Mouse (Mus musculus): ENCODE results near the gene Csnk2a1. TPM values are rescaled to one million over a fixed set of nuclear protein-coding genes. Genes with fewer than 3 reads are reported as not detected.
"Not testable (repeated sequence)": the region's sequence is repeated elsewhere in the genome, so short reads cannot be mapped to it uniquely, and the experiment has no call there.

Csnk2a1 gene
- total RNA-seq (2021) (10 to 100 TPM; 91.7 to 93.7 TPM), polyA plus RNA-seq (2012; rRNA removed) (8.4 and 10.6 TPM in 2 replicates)
- long read RNA-seq, full-length matches to known transcripts: 2 of 8 reads
- long read RNA-seq, partial matches to known transcripts: 0 of 8 reads
- long read RNA-seq, other reads (novel, unspliced or antisense): 6 of 8 reads

DNA sequence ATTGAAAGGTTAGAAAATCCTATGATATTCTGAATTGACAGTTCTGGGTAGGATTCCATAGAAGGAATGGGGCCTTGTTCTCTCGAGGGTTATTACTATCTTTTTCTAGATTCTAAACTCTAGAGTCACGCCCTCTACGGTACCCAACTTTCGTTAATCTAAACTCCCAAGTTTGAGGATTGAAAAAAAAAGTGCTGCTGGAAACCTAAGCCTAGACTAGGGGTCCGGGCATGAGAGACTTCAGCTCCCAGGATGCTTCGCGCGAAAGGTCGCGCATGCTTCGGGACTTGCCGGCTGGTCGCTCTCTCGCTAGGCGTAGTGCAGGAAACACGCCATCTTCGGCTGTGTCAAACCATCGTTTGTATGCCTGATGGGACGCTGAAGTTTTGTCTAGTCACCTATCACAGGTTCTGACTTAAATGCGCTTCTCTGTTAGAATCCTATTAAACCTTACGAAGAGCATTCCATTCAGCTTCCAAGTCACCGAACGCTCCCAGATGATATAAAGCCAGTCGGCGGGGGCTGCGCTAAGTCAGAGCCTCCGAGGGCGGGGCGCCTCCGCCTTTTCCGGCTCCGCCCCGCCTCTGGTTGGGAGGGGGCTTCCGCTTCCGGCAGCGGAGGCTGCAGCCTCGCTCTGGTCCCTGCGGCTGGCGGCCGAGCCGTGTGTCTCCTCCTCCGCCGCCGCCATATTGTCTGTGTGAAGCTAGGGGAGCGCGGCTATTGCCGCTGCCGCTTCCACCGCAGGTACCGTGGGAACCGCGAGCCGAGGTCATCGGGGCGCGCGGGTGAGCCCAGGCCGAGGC is at the start of gene Csnk2a1:
Gene Csnk2a1, plus strand, starts transcription at position 592 of the 803 bp plus-strand sequence.
- DNase-seq: peak; percentile 95

DNA sequence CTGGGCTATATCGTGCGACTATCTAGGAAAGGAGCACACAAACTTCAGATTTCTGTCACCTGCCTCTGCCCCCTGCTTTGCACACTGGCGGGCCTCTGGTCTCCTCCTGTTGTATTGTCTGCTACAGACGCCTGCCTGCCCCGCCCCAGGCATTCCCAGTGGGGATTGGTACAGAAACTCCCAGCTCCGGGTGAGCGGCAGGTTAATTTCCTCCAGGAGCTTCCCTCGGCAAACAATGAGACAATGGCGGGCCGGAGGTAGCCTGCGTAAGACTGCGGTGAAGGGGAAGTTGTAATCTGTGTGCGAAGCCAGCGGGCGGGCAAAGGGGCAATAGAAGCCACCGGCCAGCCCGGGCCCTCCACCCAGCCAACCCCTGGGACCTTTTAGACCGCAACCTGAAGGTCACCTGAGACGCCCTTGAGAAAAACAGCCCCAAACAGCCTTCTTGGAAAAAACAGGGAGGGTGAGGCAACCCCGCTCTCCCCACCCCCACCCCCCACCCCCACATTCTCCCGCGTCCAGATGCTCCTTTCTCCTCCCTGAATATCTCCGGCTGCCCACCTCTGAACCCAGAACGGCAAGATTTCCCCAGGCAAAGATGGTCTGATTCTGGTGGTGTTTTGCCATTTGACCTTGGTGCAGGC is 49.4 kb upstream of the Csnk2a1 start:
- peak; percentile 55 for DNase-seq

DNA sequence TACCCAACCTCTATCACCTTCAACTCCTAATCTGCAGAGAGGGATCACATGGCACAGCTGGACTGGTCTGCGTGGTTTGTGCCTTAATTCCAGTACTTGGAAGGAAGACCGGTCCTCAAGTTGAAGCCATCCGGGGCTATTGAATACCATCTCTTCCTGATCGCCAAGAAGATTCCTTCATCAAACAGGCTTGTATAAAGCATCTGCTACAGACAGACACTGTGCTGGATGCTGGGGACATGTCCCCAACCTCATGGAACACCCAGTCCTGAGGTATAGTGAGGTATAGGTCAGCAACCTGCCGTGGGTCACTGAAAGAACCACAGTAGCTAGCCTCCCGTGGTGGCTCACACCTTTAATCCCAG is 48.9 kb upstream of the Csnk2a1 start:
- DNase-seq: no peak

DNA sequence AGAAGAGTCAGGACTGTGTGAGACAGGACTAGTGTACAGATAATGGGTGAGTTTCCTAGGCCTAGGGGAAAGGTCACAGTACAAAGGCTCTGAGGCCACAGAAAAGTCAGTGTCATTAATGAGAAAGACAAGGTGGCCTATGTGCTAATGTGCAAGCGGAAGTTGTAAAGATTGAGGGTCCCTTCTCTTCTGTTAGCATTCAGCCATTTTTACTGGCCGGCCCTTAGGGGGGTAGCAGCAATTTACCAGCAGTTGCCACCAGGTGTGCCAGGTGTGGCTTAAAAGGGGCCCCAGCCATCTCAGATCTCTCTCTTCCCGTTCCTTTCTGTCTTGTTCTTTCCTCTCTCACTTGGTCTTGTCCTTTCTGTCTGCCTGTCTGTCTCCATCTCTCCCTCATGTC is 48.3 kb upstream of the Csnk2a1 start:
- DNase-seq: no peak

DNA sequence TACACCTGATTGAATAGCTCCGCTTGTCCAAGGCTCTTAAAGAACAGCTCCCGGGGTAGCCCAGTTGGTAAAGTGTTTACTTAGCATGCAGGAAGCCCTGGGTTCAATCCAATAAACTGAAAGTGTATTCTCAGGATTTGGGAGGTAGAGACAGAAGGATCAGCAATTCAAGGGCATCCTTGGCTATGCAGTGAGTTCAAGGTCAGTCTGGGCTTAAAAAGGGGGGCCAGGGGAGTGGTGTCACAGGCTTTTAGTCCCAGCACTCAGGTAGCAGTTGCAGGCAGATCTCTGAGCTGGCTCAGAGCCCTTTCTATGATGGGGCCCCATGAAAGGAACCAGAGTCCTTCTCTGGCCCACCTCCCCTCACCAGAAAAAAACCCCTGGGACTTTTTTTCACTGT is 47.3 kb upstream of the Csnk2a1 start:
- no peak for DNase-seq

DNA sequence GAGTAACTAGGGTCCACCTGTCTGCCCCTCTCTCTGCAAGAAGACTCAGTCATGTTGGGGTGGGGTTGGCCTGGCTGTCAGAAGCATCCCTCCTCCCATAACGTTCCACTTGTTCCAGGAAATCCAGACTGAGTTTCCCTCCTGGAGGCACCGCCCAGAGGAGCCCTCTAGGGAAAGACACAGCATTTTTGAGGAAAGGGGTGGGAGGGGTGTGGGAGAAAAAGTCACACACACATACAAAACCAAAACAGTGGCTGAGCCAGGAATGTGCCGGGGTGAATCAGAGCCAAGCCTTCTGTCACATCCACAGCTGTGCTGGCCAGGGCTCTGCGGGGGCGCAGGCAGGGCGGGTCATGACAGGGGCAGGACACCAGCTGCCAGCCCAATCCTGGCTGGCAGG is 46.3 kb upstream of the Csnk2a1 start:
- DNase-seq: peak; percentile 77

DNA sequence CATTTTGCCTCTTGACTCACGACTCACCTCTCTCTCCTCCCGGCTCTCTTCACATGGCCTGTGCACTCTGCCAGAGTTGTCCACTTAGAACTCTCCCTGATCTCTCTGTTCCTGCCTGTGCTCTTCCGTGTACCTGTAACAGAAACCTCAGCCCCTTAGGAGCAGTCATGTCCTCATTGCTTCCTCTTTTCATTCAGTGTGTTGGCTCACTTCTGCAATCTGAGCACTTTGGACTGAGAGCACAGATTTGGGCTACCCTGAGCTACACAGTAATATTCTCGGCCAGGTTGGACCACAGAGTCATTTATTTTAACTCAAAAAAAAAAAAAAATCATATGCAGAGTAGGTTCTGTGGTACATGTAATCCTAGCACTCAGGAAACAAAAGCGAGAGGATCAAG is 39.5 kb upstream of the Csnk2a1 start:
- no peak for DNase-seq

DNA sequence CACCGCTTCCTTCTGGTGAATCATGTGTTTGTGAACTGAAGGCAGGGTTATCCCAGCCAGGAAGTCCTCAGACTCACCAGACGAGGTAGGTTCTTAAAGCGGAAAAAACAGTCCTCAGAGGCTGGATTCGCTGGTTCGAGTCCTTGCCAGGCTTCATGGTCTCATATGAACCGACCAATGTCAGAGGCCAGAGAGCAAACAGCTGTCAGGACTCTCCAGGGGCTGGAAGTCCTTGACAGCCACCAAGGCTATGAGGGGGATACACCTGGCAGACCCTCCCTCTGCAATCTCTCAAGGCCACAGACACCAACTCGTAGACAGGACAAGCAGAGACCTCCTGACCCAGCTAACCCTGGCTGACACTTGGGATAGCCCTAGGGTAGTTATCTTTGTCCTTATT is 37.4 kb upstream of the Csnk2a1 start:
- no peak for DNase-seq

DNA sequence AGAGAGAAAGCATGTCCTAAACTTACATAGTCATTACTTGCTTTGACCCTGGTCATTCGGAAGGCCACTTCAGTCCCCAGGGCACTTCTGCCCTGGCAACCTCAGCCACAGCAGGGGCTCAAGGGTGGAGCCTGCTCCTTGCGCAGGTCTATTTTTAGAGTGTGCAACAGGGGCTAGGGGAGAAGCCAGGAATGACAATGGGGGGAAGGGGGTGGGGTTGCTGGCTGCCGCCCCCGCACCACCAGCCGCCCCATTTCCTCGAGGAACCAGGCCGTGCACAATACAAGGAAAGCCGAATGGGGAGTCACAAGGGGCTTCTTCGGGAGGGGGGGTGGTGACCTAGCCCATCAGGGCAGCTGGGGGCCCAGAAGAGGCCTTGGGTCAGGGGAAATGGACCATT is 37.0 kb upstream of the Csnk2a1 start:
- no peak for DNase-seq

DNA sequence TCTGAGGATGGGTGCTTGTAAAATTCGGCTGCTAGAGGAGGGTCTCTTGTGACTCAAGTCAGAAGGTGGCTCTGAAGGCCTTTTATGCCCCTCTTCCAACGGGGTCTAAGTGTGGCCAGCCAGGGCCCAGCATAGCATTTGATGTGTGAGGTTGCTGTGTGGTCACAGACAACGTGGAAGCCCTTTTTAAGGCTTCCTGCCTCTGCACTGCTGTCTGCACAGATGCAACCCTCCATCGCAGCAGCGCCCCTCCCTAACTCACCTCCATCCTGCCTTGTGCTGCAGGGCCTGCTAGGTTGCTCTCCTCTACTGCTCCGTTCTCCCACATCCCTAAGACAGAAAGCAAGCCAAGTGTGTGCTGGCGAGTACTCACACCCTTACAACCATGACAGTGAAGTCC is 36.5 kb upstream of the Csnk2a1 start:
- DNase-seq: no peak

DNA sequence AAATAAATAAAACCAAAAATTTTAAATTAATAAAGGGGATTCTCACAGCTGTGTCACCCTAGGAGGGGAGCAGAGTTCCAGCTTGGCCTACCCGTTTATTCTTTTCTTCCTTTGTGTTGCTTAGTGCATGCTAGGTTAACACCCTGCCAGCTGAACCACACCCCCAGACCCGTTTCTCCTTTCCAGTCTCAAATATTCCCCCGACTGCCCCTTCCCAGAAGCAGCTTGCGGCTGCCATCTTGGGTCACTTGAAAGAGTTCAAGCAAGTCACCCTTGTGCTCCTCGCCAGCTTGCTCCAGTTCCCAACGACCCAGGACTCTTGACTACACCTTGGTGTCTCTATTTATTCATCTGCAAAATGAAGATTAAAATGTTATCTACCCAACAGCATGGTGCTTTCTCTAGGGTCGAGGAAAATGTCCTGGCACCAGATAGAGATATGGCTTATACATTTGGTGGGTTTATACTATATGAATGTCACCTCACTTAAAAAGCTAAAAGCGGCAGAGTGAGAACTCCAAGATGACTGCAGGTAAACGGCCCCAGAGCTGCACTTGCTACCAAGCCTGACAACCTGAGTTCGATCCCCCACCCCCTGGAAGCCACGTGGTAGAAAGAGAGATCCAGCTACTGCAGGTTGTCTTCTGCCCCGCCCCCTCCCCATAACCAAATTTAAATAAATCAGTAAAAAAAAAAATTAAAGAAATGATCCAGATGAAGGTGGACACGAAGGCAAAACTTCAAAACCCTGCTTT is 33.9 kb upstream of the Csnk2a1 start:
- DNase-seq: no peak

DNA sequence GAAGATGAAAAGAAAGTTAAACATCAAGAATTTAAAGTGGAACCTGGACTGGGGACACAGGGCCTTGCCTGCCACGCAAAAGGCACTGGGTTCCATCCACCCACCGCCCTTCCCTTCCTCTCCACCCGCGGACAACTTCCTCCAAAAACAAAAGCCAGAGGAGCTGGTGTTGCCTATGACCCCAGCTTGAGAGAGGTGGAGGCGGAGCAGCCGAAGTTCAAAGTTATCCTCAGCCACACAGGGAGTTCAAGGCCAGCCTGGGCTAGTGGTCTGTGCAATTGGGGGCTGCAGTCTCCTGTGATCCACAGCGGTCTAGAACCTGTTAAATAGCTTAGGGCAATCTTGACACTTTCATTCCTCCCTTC is 33.3 kb upstream of the Csnk2a1 start:
- no peak for DNase-seq

DNA sequence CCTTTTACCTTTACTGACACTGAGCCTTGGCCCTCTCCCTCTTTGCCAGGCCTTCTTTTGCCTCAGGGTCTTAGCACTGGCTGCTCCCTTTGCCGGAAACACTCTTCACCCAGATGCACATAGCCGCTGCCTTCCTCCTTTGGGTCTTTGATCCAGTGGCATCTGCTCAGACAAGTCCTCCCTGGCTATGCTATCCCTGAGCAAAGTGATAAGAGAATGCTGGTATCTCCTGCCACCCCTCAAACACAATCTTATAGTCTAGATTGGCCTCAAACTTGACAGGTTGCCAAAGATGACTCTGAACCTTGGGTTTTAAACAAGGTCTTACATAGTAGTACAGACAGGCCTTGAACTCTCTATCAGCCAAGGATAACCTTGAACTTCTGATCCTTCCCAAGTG is 32.1 kb upstream of the Csnk2a1 start:
- DNase-seq: no peak

DNA sequence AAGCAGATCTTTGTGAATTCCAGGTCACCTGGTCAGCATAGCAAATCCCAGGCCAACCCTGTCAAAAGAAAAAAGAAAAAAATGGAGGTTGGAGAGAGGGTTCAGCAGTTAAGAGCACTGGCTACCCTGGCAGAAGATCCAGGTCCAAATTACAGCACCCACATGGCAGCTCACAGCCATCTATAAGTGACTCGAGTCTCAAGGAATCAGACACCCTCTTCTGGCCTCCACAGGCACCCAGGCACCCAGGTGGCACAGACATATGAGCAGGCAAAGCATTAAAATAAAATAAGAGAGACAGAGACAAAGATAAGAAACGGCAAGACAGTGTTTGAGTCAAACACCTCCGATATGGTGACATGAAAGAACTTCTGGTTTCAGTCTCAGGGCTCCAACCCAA is 29.7 kb upstream of the Csnk2a1 start:
- DNase-seq: no peak

DNA sequence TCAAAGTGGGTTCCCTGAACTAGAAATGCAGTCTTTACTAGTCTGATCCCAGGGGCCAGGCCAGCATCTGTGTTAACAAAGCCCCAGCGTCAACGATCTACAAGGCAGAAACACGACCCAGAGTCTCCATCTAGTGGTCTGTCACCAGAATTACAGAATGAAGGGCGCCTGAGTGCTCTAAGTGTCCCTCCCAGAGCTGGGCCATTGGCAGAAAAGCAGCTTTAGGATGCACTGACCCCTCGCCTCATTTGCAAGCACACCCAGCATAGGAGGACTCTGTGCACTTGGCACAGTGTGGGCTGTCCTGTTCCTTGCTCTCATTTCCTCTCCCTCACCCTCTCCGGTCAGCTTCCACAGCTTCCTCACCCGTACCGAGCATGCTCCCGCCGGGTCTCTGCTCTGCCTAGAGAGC is 29.3 kb upstream of the Csnk2a1 start:
- peak; percentile 66 for DNase-seq

DNA sequence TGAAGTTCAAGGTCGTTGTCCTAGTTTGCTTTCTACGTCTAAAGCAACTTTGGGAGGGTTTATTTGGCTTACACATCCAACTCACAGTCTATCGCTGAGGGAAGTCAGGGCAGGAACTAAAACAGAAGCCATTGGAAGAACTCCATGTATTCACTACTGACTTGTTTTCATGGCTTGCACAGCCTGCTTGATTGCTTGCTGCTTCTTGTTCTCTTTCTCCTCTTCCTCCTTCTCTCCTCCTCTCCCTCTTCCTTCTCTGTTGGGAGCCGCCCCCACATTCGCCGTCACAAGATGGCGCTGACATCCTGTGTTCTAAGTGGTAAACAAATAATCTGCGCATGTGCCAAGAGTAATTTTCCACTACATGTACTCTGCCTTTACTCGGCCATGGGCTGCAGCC is 20.5 kb upstream of the Csnk2a1 start:
- not testable (repeated sequence) for DNase-seq

DNA sequence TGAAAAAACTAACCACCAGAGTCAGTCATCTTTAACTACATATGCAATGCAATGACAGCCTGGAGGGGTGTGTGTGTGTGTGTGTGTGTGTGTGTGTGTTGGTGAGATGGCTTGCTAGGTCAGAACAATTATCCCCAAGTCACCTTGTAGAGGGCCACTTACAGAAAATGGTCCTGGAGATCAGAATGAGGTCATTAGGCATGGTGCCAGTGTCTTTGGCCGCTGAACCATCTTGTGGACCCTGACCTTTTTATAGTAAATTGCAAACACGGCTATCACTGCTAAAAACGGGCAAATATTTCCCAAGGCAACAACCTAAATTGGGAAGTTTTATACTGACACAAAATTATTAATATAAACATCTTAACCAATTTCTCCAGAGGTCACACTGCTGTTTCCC is 14.8 kb upstream of the Csnk2a1 start:
- DNase-seq: peak; percentile 80

DNA sequence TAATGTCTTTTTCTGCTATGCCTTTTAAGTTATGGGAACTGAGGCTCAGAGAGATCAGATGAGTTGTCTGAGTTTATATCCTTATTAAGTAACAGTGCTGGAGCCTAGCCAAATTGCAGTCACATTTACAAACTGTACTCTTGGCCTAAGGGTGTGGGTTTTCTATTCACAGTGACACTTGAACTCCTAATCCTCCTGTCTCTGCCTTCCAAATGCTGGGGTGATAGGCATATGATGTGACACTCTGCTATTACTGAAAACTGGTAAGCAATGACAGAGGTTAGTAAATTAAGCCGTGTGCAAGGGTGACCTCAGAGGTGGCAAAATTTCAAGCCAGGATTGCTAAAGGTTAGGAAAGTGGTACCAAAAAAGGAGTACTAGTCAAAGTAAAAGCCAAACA is 9.7 kb upstream of the Csnk2a1 start:
- peak; percentile 33 for DNase-seq

DNA sequence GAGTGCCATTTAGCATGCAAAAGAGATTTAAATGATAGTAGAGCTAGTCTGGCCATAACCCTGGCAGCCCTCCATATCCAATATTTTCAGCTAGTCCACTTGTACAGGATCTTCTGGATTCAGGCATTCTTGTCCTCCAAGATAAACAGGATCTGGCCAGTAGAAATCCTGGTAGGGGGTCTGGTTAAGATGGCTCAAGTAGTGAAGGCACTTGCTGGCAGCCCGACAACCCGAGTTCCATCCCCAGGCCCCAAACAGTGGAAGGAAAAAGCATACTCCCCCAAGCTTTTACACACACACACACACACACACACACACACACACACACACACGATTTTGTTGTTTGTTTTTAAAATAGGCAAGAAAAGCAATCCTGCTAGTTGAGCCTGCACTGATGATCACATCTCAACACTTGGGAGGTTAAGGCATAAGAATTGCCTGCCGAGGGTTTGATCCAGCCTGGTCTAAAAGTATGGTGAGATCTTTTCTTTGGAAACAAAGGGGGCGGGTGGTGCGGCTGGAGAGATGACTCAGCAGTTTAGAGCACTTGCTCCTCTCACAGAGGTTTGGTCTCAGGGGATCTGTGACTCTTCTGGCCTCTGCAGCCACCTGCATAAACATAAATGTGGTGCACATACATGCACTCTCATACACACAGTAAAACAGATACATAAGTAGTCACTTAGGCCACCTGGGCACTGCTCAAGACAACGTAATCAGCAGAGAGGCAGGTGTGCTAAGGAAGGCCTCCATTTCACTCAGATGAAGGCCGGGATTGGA is 2.9 kb upstream of the Csnk2a1 start:
- no peak for DNase-seq

DNA sequence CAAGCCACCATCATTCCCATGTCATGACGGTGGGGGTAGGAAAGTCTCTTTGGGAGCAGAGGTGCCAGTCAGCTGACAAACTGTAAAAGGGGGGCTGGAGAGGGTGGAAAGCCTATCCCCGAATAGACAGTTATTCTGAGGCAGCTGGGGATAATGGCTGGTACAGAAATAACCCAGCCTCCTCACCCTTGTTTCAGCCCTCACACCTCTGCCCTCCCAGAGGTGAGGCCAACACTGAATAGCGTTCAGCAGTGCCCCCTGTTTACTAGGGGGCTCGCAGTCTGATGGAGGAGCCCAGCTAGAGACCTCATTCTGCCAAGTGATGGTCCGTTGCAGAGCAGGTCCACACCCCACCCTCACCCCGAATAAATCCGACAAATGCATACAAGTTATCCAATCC is 1.1 kb upstream of the Csnk2a1 start:
- DNase-seq: no peak

DNA sequence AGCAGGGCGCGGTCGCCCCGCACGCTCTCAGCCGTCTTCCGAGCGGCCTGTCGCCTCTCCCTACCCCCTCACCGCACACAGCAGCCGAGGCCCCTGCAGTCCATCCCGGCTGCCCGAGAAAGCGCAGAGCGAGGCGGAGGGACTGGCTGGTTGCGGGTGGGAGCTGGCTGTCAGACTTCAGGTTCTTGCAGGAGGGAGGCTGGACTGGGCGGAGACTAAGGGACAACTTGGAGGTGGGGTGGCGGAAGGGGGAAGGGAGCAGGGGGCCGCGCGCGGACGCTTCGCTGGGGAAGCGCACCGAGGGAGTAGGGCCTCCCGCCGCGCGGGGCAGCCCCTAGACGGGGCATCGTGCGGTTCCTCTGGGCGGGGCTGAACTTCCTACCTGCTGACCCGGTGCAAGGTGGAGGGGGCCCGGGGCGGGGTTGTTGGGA is 427 bp downstream of the Csnk2a1 start:
- peak; percentile 86 for DNase-seq

DNA sequence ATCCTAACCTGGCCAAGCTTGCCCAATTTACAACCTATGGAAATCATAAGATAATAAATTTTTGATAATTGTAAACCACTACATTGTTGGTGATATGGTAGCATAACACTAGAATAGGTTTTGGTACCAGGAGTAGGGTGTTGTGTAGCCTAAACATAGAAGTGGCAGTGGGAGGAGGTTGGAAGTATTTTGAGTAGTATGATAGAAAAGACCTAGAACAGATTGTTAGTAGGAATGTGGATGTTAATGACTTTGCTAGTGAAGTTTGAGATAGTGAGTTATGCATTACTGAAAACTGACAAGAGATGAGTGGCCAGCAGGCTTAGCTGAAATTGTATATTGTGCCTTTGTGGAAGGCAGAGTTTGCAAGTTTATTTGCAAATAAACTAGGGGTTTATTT is 3.4 kb downstream of the Csnk2a1 start:
- no peak for DNase-seq
